Mouse (Mus musculus): Measurements from ENCODE around the gene Fggy. TPM values are rescaled to one million over a fixed set of nuclear protein-coding genes. Genes with fewer than 3 reads are reported as not detected.

Fggy gene
- polyA plus RNA-seq, 1 experiment = 189 TPM

- 56% methylated on average over 2 of the region's 2 CpGs for WGBS
- Histone ChIP-seq H3K36me3 (ENCODE audit: control insufficient read depth, insufficient read depth, low read length) (no peaks in the 10 kb centered on the region), H3K27me3 (replicated peaks; ENCODE audit: control insufficient read depth, insufficient read depth, low read length) (no peaks in the 10 kb centered on the region), H3K4me3 (ENCODE audit: insufficient read depth, low read depth, low read length) (no peak overlapping the region), H3K27ac (ENCODE audit: insufficient read depth, low read depth, low read length) (no peak overlapping the region), H3K4me1 (ENCODE audit: control insufficient read depth, insufficient read depth, low read length) (peaks cover 11% of the 10 kb centered on the region; the same call in 1 of the 2 replicates)
- DNase-seq = no peak
- TF ChIP-seq POLR2A (IDR thresholded peaks at IDR 0.05; ENCODE audit: low read depth, low read length) (no peak), CTCF (conservative IDR thresholded peaks at IDR 0.05; ENCODE audit: insufficient read depth, insufficient read length, low read depth, low read length) (no peak)
Measured at GRCm38 (mm10) chr4:95931331-95931730, 374.0 kb downstream of the Fggy start.

- Histone ChIP-seq H3K27me3 (replicated peaks; ENCODE audit: control insufficient read depth, insufficient read depth, low read length) (no peaks in the 10 kb centered on the region), H3K4me1 (ENCODE audit: control insufficient read depth, insufficient read depth, low read length) (peaks cover 11% of the 10 kb centered on the region; the same call in 1 of the 2 replicates), H3K36me3 (ENCODE audit: control insufficient read depth, insufficient read depth, low read length) (no peaks in the 10 kb centered on the region), H3K4me3 (ENCODE audit: insufficient read depth, low read depth, low read length) (no peak overlapping the region), H3K27ac (ENCODE audit: insufficient read depth, low read depth, low read length) (peak overlapping the region; percentile 80)
- no peak for TF ChIP-seq CTCF (conservative IDR thresholded peaks at IDR 0.05; ENCODE audit: insufficient read depth, insufficient read length, low read depth, low read length)
- TF ChIP-seq POLR2A (IDR thresholded peaks at IDR 0.05; ENCODE audit: low read depth, low read length) = no peak
- 46% methylated on average over 9 of the region's 9 CpGs for WGBS
- DNase-seq = peak; percentile 85
Measured at GRCm38 (mm10) chr4:95933801-95934356, 376.6 kb downstream of the Fggy start.

- TF ChIP-seq CTCF (conservative IDR thresholded peaks at IDR 0.05; ENCODE audit: insufficient read depth, insufficient read length, low read depth, low read length) (no peak), POLR2A (IDR thresholded peaks at IDR 0.05; ENCODE audit: low read depth, low read length) (no peak)
- H3K27ac ChIP-seq (ENCODE audit: insufficient read depth, low read depth, low read length) = peak overlapping the region; percentile 80
- no peaks in the 10 kb centered on the region for H3K36me3 ChIP-seq (ENCODE audit: control insufficient read depth, insufficient read depth, low read length)
- no peak overlapping the region for H3K4me3 ChIP-seq (ENCODE audit: insufficient read depth, low read depth, low read length)
- H3K4me1 ChIP-seq (ENCODE audit: control insufficient read depth, insufficient read depth, low read length) = peaks cover 11% of the 10 kb centered on the region; the same call in 1 of the 2 replicates
- WGBS = 37% methylated on average over 4 of the region's 4 CpGs
- H3K27me3 ChIP-seq (replicated peaks; ENCODE audit: control insufficient read depth, insufficient read depth, low read length) = no peaks in the 10 kb centered on the region
- DNase-seq = peak; percentile 61
Measured at GRCm38 (mm10) chr4:95934384-95935035, 377.2 kb downstream of the Fggy start.

GRCm38 (mm10) chr4:95938701-95939100 is 381.4 kb downstream of the Fggy start:
- no peak overlapping the region for H3K4me3 ChIP-seq (ENCODE audit: insufficient read depth, low read depth, low read length)
- WGBS = 82% methylated on average over 3 of the region's 3 CpGs
- H3K4me1 ChIP-seq (ENCODE audit: control insufficient read depth, insufficient read depth, low read length) = peaks cover 10% of the 10 kb centered on the region; the same call in 1 of the 2 replicates
- TF ChIP-seq CTCF (conservative IDR thresholded peaks at IDR 0.05; ENCODE audit: insufficient read depth, insufficient read length, low read depth, low read length) (no peak), POLR2A (IDR thresholded peaks at IDR 0.05; ENCODE audit: low read depth, low read length) (no peak)
- H3K27ac ChIP-seq (ENCODE audit: insufficient read depth, low read depth, low read length) = no peak overlapping the region
- no peaks in the 10 kb centered on the region for H3K27me3 ChIP-seq (replicated peaks; ENCODE audit: control insufficient read depth, insufficient read depth, low read length)
- DNase-seq = no peak
- no peaks in the 10 kb centered on the region for H3K36me3 ChIP-seq (ENCODE audit: control insufficient read depth, insufficient read depth, low read length)

GRCm38 (mm10) chr4:95947896-95948295 is 390.6 kb downstream of the Fggy start:
- DNase-seq = no peak
- TF ChIP-seq CTCF (conservative IDR thresholded peaks at IDR 0.05; ENCODE audit: insufficient read depth, insufficient read length, low read depth, low read length) (no peak), POLR2A (IDR thresholded peaks at IDR 0.05; ENCODE audit: low read depth, low read length) (no peak)
- no peak overlapping the region for H3K4me3 ChIP-seq (ENCODE audit: insufficient read depth, low read depth, low read length)
- H3K27ac ChIP-seq (ENCODE audit: insufficient read depth, low read depth, low read length) = no peak overlapping the region
- H3K4me1 ChIP-seq (ENCODE audit: control insufficient read depth, insufficient read depth, low read length) = no peaks in the 10 kb centered on the region
- H3K27me3 ChIP-seq (replicated peaks; ENCODE audit: control insufficient read depth, insufficient read depth, low read length) = no peaks in the 10 kb centered on the region
- 82% methylated on average over 1 of the region's 1 CpGs for WGBS
- no peaks in the 10 kb centered on the region for H3K36me3 ChIP-seq (ENCODE audit: control insufficient read depth, insufficient read depth, low read length)

GRCm38 (mm10) chr4:95953328-95953727 is 396.0 kb downstream of the Fggy start:
- no peak overlapping the region for H3K4me3 ChIP-seq (ENCODE audit: insufficient read depth, low read depth, low read length)
- H3K36me3 ChIP-seq (ENCODE audit: control insufficient read depth, insufficient read depth, low read length) = no peaks in the 10 kb centered on the region
- H3K27me3 ChIP-seq (replicated peaks; ENCODE audit: control insufficient read depth, insufficient read depth, low read length) = no peaks in the 10 kb centered on the region
- no peak overlapping the region for H3K27ac ChIP-seq (ENCODE audit: insufficient read depth, low read depth, low read length)
- H3K4me1 ChIP-seq (ENCODE audit: control insufficient read depth, insufficient read depth, low read length) = no peaks in the 10 kb centered on the region
- DNase-seq = no peak
- TF ChIP-seq POLR2A (IDR thresholded peaks at IDR 0.05; ENCODE audit: low read depth, low read length) (no peak), CTCF (conservative IDR thresholded peaks at IDR 0.05; ENCODE audit: insufficient read depth, insufficient read length, low read depth, low read length) (no peak)

GRCm38 (mm10) chr4:95966928-95967724 is 409.8 kb downstream of the Fggy start, which contains the start of gene Hook1:
Gene Hook1, plus strand, starts transcription at chr4:95967240.
- H3K27ac ChIP-seq (ENCODE audit: insufficient read depth, low read depth, low read length) = peak within 1 kb of the TSS; percentile 91
- H3K27me3 ChIP-seq (replicated peaks; ENCODE audit: control insufficient read depth, insufficient read depth, low read length) = no peaks in the 10 kb centered on the region
- peak; percentile 98 for DNase-seq
- TF ChIP-seq CTCF (conservative IDR thresholded peaks at IDR 0.05; ENCODE audit: insufficient read depth, insufficient read length, low read depth, low read length) (no peak), POLR2A (IDR thresholded peaks at IDR 0.05; ENCODE audit: low read depth, low read length) (peak; percentile 51)
- no peaks in the 10 kb centered on the region; the same call in 1 of the 2 replicates for H3K4me1 ChIP-seq (ENCODE audit: control insufficient read depth, insufficient read depth, low read length)
- 1% methylated on average over 82 of the region's 82 CpGs for WGBS
- no peaks in the 10 kb centered on the region for H3K36me3 ChIP-seq (ENCODE audit: control insufficient read depth, insufficient read depth, low read length)
- H3K4me3 ChIP-seq (ENCODE audit: insufficient read depth, low read depth, low read length) = peak within 1 kb of the TSS; percentile 100

All from kidney, adult 2 months (tissue).